Mouse (Mus musculus) heart, adult 8-10 months (tissue): ENCODE measurements around the gene Svbp. TPM values are rescaled to one million over a fixed set of nuclear protein-coding genes. Genes with fewer than 3 reads are reported as not detected.

ENCODE experiments used
- DNase-seq: peaks from one replicate; pipeline ENCODE4 v3.0.0; 2022; ENCODE audit warnings: low spot score
- total RNA-seq, 4 experiments: library from RNA; stranded (reverse); gene quantifications; 2 replicates each; pipeline ENCODE4 v1.2.4; 2022

The Svbp gene
- total RNA-seq, 4 experiments from 2014 or later, result 14.8 to 17.5 (median 15.8) TPM

DNA sequence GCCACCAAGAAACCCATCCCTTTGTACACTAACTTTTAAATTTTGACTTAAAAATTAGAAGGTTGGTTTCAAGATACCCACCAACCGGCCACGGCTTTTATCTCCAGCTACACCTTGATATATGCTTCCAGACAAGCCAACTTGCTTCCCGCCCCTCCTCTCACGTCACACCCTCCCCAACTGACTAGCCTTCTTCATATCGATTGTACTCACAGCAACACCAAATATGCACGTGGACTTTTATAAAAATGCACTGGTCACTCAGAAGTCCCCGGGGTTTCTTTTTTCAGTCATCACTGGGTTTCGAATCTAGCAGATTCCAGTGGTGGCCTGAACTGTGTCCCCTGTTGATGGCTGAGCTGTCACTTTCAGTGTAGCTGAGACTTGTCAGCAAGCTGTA is 4.5 kb upstream of the Svbp start:
- DNase-seq, result no peak

DNA sequence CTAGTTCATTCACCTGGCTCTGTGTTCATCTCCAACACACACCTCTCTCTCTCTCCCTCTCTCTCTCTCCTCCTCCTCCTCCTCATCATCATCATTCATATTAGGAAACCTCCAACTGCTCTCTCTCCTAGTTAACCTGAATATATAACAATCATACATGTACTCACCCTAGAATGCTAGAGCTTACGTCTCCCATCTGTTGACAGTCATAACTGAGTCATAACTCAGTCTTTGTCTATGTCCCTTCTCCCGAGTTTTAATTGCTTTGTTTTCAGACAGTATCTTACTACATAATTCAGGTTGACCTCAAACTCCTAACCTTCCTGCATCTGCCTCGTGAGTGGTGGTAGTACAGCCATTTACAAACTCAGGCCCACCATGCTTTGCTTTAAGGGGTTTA is 3.8 kb upstream of the Svbp start:
- no peak for DNase-seq

DNA sequence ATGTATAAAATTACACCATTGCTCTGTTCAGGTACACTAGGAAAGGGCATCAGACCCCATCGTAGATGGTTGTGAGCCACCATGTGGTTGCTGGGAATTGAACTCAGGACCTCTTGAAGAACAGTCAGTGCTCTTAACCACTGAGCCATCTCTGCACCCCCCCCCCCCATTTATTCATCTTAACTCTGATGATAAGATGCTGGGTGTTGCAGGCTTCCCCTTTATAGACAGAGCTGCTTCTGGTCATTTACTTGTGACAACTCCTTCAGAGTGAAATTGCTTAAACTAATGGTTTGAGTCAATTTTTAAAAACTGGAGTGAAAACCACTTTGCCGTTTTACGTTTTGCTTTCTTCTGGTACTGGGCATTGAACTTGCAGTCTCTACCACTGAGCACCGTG is 2.3 kb upstream of the Svbp start:
- DNase-seq, result no peak

DNA sequence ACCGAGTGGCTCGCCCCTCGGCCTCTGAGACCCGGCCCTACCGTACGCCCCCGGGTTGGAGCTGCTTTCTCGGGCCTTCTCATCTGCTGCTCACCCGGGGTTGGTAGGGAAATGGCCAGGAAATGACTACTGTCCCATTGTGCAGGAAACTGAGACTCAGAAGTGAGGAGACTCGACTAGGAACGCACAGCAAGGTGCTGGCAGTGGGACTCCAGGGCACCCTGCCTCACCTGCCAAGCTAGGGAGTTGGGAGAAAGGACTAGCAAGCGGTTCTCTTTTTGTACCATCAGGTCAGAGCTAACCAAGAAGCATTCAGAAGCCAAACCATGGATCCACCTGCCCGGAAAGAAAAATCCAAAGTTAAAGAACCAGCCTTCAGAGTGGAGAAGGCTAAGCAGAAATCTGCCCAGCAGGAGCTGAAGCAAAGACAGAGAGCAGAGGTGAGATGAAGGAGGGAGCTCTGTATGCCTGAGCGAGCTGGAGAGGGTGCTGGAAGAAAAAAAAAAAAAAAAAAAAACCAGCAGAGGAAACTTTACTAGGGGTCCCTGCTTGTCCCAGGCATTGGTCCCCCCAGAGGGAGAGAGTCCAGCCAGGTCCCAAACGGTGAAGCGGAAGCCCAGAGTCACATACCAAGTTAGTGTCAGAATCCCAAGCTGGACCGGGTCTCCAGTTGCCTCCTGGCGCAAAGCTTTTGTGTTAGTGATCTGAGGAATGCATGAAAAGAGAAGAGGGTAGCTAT is 645 bp downstream of the Svbp start:
- peak; percentile 12 for DNase-seq

DNA sequence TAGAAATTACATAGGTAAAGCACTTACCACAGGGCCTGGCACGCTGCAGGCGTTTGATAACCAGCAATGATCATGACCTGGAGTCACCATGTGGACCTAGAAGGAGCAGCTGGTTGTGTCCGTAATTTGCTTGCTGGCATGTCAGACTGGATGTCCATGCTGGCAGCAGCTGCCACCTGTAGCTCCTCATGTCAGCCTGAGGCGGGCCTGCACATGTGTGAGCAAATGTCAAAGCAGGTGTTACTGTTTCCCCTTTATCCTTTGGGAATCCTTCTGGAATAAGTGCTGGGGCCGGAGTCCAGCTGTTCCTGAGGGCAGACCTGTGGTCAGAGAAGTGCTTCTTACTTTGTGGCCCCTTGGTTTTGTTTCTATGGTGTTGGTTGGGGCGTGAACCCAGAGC is 3.0 kb downstream of the Svbp start:
- DNase-seq, result no peak

DNA sequence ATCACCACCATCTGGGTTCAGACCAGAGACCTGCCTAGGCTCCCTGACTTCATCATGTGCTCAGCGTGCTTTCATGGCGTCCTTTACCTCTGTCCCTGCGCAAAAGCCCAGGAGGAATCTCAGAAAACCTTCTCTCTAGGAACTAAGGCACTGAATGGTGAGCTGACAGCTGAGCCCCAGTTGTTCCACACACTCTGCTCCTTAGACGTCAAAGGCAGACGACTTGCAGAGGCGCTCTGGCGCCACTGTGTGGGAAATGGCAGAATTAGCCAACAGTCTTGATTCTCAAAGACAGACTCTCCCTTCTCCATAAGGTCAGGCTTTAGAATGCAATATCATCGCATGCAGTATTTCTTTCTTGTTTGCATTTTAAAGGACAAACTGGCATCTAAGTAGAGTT is 9.6 kb downstream of the Svbp start:
- DNase-seq, result peak; percentile 28

DNA sequence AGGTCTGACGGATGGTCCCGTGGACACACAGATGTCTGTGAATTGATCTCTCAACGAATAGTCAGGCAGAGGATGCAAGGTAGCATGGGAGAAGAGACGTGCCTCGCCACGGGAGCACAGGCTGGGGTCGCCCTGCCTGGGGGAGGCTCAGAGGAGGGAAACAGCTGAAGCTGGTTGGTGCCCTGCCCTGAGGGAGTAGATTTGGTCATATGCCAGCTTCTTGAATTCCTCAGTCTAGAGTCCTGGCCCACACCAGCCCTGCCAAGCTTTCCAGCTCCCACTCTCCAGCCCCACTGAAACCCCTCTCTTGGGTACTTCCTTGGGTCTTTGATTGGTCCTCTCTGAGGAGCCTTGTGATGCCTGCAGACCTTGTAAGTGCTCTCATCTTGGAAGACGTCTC is 21.6 kb downstream of the Svbp start:
- no peak for DNase-seq

DNA sequence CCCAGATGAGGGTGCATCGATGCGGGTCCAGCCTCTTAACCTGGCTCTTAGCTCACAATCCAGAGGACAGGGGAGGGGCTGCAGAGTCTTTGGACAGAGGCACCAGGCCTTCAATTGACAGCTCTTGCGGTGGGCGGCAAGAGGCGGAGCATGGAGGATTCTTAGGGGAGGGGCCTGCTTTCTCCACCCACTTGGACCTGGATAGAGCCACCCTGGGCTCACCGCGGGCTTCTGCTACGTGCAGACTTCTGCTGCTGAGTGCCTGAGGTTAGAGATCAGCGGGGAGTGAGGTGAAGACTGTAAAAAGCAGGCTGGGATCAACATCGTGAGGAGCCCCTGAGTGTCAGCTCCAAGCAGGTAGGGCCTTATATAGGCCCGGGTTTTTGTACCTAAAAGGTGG is 23.1 kb downstream of the Svbp start, which contains the start of gene Tmem269:
Gene Tmem269 (minus strand): TSS at position 49 of the 400 bp plus-strand sequence.
- no peak for DNase-seq

DNA sequence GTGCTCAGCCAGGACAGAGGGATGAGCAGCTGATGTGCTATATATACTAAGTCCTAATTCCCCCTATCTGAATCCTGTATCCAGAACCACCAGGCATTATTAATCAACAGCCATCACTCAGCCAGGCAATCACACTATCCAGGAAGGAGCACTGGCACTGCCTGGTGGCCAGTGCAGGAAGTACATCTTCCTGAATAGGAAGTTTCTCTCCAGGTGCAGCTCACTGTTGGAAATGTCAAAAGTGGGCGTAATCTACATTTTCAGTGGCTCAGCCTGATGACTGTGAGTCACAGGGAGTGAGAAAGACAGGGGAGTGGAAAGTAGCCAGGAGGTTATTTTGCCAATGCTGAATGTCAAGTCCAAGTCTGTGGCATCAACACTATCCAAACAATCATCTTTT is 28.6 kb downstream of the Svbp start:
- DNase-seq, result no peak

DNA sequence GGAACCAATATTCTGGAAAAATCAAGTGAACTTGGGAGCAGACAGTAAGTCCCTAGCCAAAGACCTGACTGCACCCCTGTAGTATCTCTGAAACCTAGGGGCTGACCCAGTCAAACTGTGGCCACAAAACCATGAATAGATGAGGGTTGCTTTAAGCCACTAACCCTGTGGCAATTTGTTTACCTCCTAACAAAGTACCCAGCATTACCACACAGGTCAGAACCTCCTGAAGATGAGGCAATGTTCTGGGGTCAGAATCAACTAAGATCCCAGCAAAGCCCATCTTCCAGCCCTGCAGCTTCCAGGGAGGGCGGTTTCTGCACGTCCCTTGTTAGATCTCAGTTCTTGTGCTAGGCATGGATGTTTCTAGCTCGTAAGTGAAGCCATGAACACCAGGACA is 29.4 kb downstream of the Svbp start:
- no peak for DNase-seq

DNA sequence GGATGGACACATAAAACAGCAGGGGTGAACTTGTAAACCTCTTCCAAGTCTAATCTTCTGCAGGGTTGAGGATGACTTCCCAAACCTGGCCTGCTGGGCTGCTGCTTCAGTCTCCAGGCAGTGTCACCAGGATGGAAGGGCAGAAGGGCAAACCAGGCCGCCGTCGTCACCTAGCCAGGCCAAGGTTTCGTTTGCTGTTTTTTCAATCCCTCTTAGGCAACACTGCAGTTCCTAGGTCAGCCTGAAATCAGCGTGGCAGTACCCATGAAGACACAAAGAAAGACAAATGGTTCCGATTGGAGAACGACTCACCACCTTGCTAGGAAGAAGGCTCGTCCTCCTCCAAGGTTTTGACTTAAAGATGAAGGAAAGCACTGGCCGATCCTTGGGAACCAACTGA is 30.6 kb downstream of the Svbp start:
- no peak for DNase-seq

DNA sequence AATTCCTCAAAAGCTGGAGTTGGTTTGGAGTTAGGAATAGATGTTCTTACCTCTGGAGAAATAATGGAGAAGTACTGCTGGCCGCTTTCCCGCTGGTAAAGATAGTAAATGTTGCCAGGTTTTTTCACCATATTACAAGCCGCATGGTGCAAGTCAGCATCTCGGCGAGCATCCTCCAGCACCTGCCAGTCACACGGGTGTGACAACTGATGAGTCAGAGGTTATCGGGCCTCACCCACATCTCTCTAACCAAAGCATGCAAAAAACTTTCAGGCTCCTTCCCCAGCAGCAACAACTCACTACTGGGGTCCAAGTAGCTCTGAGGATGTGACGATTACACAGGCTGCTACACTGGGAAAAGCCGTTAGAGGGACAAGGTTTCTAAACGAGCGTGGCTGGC is 31.6 kb downstream of the Svbp start:
- DNase-seq, result no peak

DNA sequence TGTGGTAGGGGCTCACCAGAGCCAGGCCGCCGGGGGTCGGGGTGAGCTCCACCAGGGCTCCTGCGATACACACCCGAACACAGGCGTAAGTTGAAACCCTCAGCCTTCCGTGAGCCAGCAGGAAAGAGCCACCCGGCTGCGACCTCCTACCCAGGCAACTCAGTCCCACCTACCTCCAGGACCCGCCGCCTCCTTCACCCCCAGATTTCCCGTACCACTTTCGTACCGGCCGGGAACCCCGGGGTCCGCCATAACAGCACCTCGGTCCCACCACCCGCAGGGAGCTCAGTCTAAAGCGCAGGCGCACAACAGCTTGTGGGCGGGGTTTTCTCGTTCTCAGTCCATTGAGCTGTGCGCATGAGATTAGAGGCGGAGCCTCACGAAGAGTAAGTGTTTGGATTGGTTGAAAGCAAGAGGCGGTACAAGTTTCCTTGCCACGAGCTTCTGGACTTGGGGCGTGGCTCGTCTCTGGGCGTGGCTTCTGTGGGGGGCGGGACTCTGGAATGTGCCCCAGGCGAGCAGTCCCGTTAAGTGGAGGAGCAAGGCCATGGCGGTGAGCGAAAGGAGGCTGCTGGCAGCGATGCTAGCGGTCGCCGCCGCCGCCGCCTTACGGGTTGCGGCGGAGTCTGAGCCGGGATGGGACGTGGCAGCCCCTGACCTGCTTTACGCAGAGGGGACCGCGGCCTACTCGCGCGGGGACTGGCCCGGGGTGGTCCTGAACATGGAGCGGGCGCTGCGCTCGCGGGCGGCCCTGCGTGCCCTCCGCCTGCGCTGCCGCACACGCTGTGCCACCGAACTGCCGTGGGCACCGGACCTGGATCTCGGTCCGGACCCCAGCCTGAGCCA is 37.5 kb downstream of the Svbp start, which contains the start of the genes AU022252 and P3h1:
Gene AU022252 (minus strand): TSS at position 303 of the 846 bp plus-strand sequence.
Gene P3h1 (plus strand): TSS at position 506 of the 846 bp plus-strand sequence.
- peak; percentile 100 for DNase-seq

DNA sequence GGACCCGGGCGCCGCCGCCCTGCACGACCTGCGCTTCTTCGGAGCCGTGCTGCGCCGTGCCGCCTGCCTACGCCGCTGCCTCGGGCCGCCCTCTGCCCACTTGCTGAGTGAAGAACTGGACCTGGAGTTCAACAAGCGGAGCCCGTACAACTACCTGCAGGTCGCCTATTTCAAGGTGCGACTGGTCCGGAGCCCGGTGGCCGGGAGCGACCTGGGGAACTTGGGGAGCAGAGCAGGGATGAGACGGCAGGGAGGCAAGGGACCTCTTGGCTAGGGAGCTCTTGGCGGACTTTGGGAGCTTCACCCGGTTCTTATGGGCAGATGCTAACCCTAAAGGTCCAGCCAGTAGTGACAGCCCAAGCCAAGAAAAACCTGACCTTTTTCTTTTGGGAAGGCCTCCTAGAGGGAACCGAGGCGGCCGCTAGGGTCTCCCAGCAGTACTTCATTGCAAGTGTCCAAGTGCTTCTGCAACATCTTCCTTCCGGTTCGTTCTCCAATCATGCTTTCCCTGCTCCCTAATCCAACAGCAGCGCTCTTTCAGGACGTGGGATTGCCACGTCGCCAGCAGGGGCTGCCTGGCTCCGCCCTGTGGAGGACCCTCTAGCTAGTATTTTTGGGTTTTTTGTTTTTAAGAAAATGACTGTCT is 38.3 kb downstream of the Svbp start:
- peak; percentile 58 for DNase-seq

DNA sequence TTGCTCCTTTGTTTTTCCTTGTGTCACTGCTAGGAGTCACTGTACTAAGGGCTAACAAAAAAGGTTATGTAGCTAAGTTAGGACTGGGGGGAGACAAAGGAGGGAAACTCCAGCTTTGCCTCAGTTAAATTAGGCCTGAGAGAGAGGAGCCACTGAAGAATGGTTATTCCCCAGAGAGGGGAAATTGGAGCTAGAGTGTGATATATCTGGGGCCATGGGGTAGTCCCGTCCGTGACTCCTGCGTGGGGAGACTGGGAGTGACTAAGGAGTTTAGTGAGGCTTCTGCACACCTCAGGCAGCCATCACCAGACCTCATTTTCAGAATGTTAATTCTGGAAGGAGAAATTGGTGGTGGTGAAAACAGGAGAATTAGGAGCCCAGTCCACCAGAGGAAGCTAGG is 39.2 kb downstream of the Svbp start:
- DNase-seq, result no peak

DNA sequence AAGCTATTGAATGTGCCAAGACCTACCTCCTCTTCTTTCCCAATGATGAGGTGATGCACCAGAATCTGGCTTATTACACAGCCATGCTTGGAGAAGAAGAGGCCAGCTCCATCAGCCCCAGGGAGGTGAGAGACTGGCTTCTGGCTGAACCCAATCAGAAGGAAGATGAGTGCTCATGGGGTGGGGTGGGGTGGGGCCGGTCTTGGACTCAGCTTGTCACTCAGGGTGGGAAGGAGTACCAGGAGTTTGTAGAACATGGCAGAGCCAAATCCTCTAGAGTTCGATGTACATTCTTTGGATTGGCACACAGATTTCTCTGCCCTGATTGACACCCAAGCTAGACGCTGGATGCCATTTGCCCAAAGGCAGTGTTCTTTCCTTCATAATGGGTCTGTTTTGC is 43.6 kb downstream of the Svbp start:
- DNase-seq, result no peak

DNA sequence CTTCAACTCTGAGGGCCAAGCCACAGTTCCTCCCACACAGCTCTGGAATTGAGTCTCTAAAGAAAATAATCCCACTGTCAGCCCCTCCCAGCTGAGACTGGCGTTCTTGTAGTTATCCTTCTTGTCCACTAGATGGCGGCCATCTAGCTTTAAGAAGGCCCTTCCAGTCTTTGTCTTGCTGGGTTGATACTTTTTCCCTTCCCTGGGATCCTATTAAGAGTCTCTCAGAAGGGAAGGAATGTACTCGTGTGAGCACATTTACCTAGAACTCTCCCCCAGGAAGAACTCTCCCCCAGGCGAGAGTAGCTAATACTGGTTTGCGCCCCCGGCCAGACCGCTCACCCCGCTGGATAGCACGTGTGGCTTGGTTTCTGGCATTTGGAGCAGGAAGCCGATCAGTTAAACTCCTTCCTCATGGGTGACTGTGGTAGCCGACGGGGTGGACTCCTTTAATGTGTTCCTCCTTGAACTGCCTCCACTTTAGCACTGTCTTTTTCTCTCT is 44.1 kb downstream of the Svbp start:
- peak; percentile 62 for DNase-seq

DNA sequence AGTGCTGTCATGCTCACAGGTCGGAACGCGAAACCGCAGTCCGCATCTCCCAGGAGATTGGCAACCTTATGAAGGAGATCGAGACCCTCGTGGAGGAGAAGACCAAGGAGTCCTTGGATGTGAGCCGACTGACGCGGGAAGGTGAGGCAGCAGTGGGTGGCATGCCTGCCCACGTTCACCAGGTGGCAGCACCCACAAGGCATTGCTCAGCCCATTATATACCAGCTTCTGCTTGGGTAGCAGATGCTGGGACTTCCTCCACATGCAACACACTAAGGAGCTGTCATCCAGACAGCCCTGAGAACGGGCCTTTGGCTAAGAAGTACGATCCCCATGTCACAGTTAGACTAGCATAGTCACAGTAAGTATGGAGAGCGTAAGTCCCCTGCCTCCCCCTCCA is 46.6 kb downstream of the Svbp start:
- no peak for DNase-seq

DNA sequence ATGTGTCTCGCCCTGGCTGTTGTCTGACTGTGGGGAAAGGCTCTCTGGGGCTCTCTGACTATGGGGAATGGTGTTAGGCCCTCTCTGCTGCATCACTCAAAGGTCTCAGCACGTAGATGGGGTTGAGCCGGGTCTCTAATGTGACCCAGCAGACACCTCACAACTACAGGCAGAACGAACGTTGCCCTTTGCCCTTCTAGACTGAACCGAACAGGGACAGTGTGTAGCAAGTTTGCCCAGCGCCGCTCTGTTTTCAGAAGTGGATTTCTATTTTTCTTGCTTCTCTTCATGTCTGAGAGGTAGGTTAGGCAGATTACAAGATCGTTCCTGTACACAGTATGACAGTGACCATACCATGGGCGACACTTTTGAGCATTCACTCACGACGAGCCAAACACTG is 47.5 kb downstream of the Svbp start:
- DNase-seq, result no peak

DNA sequence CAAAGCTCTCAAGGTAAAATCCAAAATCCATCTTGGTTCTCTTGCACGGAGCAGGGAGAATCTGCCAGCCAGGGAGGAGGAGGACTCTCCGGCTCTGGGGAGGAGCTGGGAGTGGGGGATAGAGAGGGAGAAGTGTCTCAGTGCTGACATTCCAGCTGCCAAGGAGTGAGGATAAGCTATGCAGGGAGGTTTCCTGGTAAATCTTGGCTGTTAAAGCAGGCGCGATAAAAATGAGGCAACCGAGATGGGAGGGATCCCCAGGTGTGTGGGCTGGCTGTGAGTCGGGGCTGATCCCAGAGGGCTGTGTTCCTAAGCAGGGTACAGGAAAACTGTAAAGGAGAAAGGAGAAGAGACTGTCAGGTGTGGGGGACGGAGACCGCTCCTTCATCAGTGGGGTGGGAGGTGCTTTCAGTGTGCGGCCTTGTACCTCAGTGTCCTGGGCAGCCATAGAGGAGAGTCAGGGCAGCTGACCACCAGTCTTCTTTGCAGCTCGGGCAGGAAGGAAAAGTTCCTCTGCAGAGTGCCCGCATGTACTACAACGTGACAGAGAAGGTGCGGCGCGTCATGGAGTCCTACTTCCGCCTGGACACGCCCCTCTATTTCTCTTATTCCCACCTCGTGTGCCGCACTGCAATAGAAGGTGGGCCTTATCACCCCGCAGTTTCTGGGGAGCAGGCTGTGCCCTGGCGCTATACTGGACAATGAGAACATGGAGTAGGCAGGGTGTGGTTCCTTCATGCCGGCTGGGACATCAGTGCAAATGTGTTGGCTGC is 49.5 kb downstream of the Svbp start:
- no peak for DNase-seq

DNA sequence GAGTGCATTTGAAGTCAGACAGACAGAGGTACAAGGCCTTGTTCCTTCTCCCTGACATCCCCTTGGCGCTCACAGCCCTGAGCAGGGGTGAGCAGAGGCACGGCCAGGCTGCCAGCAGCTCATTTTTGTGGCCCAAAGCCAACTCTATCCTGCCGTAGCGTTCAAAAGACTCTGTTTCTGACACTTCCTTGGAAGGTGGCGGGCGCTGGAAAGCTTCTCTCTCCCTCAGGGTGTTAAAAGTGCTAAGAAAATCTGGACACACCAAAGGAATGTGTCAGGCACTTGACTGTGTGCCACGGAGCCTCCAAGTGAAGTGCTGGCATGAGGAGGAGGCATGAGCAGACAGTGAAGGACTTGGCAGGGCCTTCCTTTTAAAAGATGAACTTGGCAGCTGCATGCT is 50.5 kb downstream of the Svbp start:
- DNase-seq, result no peak
